Mouse (Mus musculus) stomach, embryonic 16.5 days (tissue): Measurements from ENCODE around the gene Flii. TPM values are rescaled to one million over a fixed set of nuclear protein-coding genes. Genes with fewer than 3 reads are reported as not detected.

Experiments
- ATAC-seq: fragments of 200-750 bp; cut with Nextera tagmentation; 2 replicates; pipeline ENCODE4 v1.8.0; 2017; ENCODE audit warnings: moderate number of reproducible peaks, moderate TSS enrichment; ENCODE audit not compliant: insufficient read depth, low FRiP score
- H3K27ac ChIP-seq: fragments of 300-500 bp; sonication (generic); 2 replicates; pipeline ENCODE4 v1.5.1; 2014; ENCODE audit warnings: low read length
- H3K27me3 ChIP-seq: fragments of 300-500 bp; sonication (generic); 2 replicates; pipeline ENCODE4 v1.6.1; 2014; ENCODE audit warnings: low read length, control low read depth, mixed read lengths; ENCODE audit not compliant: control insufficient read depth, insufficient read depth
- H3K36me3 ChIP-seq: fragments of 300-500 bp; sonication (generic); 2 replicates; pipeline ENCODE4 v1.6.1; 2014; ENCODE audit warnings: low read length; ENCODE audit not compliant: control insufficient read depth, insufficient read depth
- H3K4me1 ChIP-seq: fragments of 300-500 bp; sonication (generic); 2 replicates; pipeline ENCODE4 v1.6.1; 2014; ENCODE audit warnings: low read length, control low read depth, mixed read lengths; ENCODE audit not compliant: control insufficient read depth, insufficient read depth
- H3K4me2 ChIP-seq: fragments of 300-500 bp; sonication (generic); 2 replicates; pipeline ENCODE4 v1.6.1; 2014; ENCODE audit warnings: low read depth, low read length, mixed read lengths
- H3K4me3 ChIP-seq: fragments of 300-500 bp; sonication (generic); replicated peaks from 2 replicates; pipeline ENCODE4 v1.5.1; 2014; ENCODE audit warnings: mild to moderate bottlenecking, low read length
- H3K9ac ChIP-seq: fragments of 300-500 bp; sonication (generic); 2 replicates; pipeline ENCODE4 v1.6.1; 2014; ENCODE audit warnings: low read length
- H3K9me3 ChIP-seq: fragments of 300-500 bp; sonication (generic); replicated peaks from 2 replicates; pipeline ENCODE4 v1.6.1; 2016; ENCODE audit warnings: low read length, control low read depth; ENCODE audit not compliant: control insufficient read depth
- WGBS: fragments of 180-500 bp; shearing (Covaris S2); extraction: QIAGEN DNeasy Blood & Tissue Kit; methylation state at CpG from one replicate; pipeline ENCODE4 v1.1.7; 2014; 5-methylcytosine and 5-hydroxymethylcytosine counted together
- polyA plus RNA-seq: library from polyadenylated mRNA; unstranded; fragments of >200 nt; fragmentation: Nextera tagmentation; extraction: Ambion mirVana; gene quantifications from 2 replicates; pipeline ENCODE4 v1.2.1, GENCODE M21; 2015

The Flii gene
- polyA plus RNA-seq, 1 experiment from 2014 or later, result 87.7 TPM

DNA sequence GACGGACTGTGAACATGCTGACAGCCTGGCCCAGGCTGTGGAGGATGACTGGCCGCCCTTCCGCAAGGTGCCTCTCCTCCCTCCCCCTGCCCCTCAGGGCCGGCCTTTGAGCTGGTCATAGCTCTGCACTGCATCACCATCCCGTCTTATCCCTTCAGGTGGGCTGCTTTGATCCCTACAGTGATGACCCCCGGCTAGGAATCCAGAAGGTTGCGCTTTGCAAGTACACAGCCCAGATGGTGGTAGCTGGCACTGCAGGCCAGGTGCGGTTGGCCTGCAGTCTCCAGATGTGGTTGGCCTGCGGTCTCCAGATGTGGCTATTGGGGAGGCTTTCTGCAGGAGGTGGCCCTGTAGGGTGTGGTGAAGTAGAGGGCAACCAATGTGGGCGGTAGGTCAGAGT lies 18.4 kb downstream of the Flii start:
- 87% methylated on average over 10 of the region's 10 CpGs for WGBS
- Histone ChIP-seq H3K4me3 (no peak overlapping the region), H3K36me3 (peaks cover 33% of the 10 kb centered on the region), H3K4me1 (peaks cover 5% of the 10 kb centered on the region; the same call in 1 of the 2 replicates), H3K9ac (no peak overlapping the region), H3K9me3 (no peaks in the 10 kb centered on the region), H3K27ac (no peak overlapping the region), H3K4me2 (no peak overlapping the region), H3K27me3 (no peaks in the 10 kb centered on the region)
- no peak for ATAC-seq

DNA sequence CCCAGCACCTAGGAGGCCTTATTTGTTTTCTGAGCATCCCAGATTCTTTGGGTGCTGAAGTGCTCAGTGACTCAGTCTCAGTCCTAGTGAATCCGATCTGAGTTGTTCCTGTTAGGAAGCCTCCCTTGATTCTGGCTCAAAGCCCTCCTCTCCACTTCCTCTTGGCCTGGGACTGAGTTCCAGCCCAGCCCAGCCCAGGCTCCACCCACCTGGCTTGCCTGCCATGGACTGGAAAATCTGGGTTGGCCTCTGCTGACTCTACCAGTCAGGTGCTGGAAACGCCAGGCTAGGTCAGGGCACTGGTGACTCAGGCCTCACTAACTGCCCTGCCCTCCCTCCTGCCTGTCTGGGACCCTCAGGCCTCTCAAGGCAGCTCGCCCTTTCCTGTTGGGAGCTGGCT lies 19.4 kb downstream of the Flii start:
- Histone ChIP-seq H3K4me3 (no peak overlapping the region), H3K9ac (peak overlapping the region; percentile 43), H3K4me1 (peaks cover 5% of the 10 kb centered on the region; the same call in 1 of the 2 replicates), H3K36me3 (peaks cover 27% of the 10 kb centered on the region), H3K9me3 (no peaks in the 10 kb centered on the region), H3K27ac (peak overlapping the region; percentile 50; the same call in 1 of the 2 replicates), H3K4me2 (no peak overlapping the region), H3K27me3 (no peaks in the 10 kb centered on the region)
- 57% methylated on average over 3 of the region's 3 CpGs for WGBS
- peak; percentile 63; the same call in 1 of the 2 replicates for ATAC-seq

DNA sequence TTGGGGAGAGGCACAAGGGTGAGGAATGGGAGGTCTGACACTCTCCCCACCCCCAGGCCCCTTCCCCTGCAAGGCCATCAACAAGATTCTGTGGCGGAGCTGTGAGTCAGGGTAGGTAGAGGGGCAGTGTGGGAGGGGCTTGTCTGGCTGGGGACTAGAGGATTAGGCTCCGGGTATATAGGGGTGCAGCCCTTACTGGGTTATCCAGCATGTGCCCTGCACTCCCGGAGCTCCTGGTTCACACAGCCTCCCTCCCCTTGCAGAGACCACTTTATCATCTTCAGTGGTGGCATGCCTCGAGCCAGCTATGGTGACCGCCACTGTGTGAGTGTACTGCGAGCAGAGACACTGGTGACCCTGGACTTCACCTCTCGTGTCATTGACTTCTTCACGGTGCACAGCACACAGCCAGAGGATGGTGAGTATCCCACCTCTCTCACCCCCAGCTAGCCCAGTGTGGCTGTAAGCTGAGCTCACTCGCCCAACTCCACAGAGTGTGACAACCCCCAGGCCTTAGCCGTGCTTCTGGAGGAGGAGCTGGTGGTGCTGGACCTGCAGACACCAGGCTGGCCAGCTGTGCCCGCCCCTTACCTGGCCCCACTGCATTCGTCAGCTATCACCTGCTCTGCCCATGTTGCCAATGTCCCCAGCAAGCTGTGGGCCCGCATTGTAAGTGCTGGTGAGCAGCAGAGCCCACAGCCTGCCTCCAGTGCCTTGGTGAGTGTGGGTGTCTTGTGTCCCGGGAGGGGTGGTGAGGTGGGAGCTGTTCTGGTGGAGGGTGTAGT lies 20.2 kb downstream of the Flii start:
- peak overlapping the region; percentile 50; the same call in 1 of the 2 replicates for H3K27ac ChIP-seq
- H3K9ac ChIP-seq, result peak overlapping the region; percentile 43
- no peak overlapping the region for H3K4me3 ChIP-seq
- 84% methylated on average over 14 of the region's 14 CpGs for whole genome bisulfite sequencing
- H3K36me3 ChIP-seq, result peaks cover 21% of the 10 kb centered on the region
- H3K4me2 ChIP-seq, result no peak overlapping the region
- H3K27me3 ChIP-seq, result no peaks in the 10 kb centered on the region
- H3K4me1 ChIP-seq, result peaks cover 5% of the 10 kb centered on the region; the same call in 1 of the 2 replicates
- no peak for ATAC-seq
- no peaks in the 10 kb centered on the region for H3K9me3 ChIP-seq

DNA sequence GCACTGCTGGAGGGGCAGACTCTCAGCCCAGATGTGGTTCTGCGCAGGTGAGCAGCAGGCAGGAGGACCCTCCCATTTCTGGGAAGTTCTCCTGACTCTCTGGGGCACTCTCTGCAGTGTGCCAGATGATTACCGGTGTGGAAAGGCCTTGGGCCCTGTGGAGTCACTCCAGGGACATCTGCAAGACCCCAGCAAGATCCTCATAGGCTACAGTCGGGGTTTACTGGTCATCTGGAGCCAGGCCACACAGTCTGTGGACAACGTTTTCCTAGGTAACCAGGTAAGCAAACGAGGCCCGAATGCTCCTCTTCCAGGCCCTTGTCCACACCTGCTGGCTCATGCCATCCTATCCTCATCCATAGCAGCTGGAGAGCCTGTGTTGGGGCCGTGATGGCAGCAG lies 21.0 kb downstream of the Flii start:
- no peaks in the 10 kb centered on the region for H3K27me3 ChIP-seq
- no peak overlapping the region for H3K4me3 ChIP-seq
- H3K9me3 ChIP-seq, result no peaks in the 10 kb centered on the region
- peaks cover 7% of the 10 kb centered on the region for H3K4me1 ChIP-seq
- H3K36me3 ChIP-seq, result peaks cover 20% of the 10 kb centered on the region
- no peak overlapping the region for H3K9ac ChIP-seq
- ATAC-seq, result no peak
- 91% methylated on average over 7 of the region's 7 CpGs for WGBS
- H3K27ac ChIP-seq, result no peak overlapping the region
- H3K4me2 ChIP-seq, result no peak overlapping the region

DNA sequence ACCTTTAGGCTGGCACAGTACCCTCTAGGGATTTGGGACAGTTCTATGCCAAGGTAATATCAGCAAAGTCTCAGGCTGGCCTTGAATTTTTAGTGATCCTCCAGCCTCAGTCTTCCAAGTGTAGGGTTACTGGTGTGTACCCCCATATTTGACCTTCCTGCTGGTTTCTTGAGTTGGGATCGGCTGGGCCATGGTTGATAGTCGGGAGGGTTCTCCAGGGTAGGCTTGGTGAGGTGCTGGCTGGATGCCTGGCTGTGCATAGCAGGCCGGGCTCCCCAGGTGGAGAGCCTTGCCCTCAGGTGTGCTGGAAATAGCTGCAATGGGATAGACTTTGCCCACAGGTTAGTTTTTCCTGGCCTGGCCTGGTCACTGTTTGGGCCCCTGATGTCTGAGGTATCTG lies 21.8 kb downstream of the Flii start:
- ATAC-seq, result no peak
- Histone ChIP-seq H3K9ac (no peak overlapping the region), H3K4me1 (peaks cover 15% of the 10 kb centered on the region), H3K36me3 (peaks cover 20% of the 10 kb centered on the region), H3K9me3 (no peaks in the 10 kb centered on the region), H3K4me2 (no peak overlapping the region), H3K27ac (no peak overlapping the region), H3K4me3 (no peak overlapping the region), H3K27me3 (no peaks in the 10 kb centered on the region)
- whole genome bisulfite sequencing, result 82% methylated on average over 3 of the region's 3 CpGs

DNA sequence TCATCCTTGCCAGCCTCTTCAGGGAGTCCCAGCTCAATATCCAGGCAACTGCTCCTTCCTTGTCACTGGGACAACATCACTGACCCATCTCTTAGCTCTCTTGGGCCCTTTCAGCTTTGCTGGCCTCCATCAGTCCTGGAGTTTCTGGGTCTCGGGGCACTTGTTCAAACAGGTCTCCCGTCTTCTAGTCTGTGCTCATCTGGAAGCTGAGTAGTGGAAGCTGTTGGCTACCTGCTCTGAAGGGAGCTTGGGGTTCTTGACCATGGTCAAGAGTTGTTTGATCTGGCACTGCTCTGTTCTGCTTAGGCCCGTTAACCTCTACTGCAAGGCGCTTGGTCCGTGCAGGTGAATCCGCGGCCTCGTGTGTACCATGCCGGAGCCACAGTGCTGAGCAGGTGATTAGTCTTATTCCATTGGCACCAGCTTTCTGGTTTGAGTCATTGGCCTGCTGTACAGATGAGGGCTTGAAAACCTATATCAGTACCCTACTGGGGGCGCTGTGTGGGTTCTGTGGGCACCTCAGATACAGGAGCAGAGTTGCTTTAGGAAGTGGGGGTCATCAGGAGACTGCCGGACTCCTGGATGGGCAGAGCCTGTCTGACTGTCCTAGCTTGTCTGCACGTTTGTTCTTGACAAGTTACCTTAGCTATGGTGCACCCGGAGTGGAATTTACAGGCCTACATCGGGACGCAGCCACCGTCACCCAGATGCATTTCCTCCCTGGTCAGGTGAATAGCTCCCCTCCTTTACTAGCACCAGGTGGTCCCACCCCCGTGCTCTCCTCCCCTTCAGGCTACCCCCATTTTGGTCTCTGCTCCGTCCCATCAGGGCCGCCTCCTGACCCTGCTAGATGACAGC lies 22.8 kb downstream of the Flii start:
- Histone ChIP-seq H3K4me1 (peaks cover 16% of the 10 kb centered on the region), H3K27ac (no peak overlapping the region), H3K4me2 (no peak overlapping the region), H3K9ac (no peak overlapping the region), H3K9me3 (no peaks in the 10 kb centered on the region), H3K36me3 (peaks cover 13% of the 10 kb centered on the region), H3K4me3 (no peak overlapping the region), H3K27me3 (no peaks in the 10 kb centered on the region)
- no peak for ATAC-seq
- WGBS, result 94% methylated on average over 19 of the region's 19 CpGs

DNA sequence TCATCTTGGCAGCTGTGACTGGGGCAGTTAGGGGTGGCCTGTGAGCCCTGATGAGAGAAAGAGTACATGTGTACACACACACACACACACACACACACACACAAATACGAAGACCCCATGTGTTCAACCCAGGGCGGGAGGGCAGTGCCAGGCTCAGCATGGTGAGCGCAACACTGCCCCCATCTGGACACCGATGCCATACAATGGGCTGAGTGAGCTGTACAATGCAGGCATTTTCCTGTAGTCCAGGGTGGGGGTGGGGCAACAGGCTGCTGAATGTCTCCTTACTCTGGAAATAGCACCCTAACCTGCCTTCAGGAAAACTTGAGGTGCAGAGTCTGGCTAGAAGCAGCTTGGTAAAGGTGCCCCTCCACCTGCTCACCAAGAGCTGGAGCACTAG lies 23.9 kb downstream of the Flii start:
- Histone ChIP-seq H3K9ac (no peak overlapping the region), H3K4me1 (peaks cover 22% of the 10 kb centered on the region), H3K27me3 (no peaks in the 10 kb centered on the region), H3K36me3 (peaks cover 3% of the 10 kb centered on the region), H3K4me2 (no peak overlapping the region), H3K4me3 (no peak overlapping the region), H3K27ac (no peak overlapping the region), H3K9me3 (no peaks in the 10 kb centered on the region)
- WGBS, result 58% methylated on average over 4 of the region's 4 CpGs
- no peak for ATAC-seq

DNA sequence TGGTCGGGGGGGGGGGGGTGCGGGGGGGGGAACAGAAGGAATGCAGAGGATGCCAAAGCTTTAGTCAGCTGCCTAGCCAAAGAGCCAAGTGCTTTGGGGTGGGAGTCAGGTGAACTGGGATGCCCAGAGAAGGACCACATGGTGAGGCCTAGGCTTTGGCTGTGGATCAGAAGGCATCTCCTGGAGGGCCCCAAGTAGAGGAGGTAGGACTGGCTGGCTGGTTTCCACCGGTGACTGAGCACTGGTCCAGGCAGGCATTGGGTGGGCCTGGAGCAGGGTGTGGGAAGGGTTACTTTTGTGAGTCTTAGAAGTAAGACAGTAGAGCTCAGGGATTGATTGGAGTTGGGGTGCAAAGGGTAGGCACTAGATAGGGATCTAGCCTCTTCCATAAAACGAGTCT lies 25.5 kb downstream of the Flii start:
- Histone ChIP-seq H3K27me3 (no peaks in the 10 kb centered on the region), H3K4me3 (no peak overlapping the region), H3K4me2 (no peak overlapping the region), H3K9me3 (no peaks in the 10 kb centered on the region), H3K27ac (no peak overlapping the region), H3K36me3 (no peaks in the 10 kb centered on the region; the same call in 1 of the 2 replicates), H3K9ac (no peak overlapping the region), H3K4me1 (peaks cover 17% of the 10 kb centered on the region)
- no peak for ATAC-seq
- WGBS, result 50% methylated on average over 4 of the region's 4 CpGs
